Mouse (Mus musculus): Measurements from ENCODE around the gene Zbtb45. TPM values are rescaled to one million over a fixed set of nuclear protein-coding genes. Genes with fewer than 3 reads are reported as not detected.
A peak's percentile ranks its signal among the peaks of the same experiment; 100 is the strongest.

The Zbtb45 gene
- total RNA-seq, 2 experiments from 2014 or later, result 9.7 to 11.8 TPM

DNA sequence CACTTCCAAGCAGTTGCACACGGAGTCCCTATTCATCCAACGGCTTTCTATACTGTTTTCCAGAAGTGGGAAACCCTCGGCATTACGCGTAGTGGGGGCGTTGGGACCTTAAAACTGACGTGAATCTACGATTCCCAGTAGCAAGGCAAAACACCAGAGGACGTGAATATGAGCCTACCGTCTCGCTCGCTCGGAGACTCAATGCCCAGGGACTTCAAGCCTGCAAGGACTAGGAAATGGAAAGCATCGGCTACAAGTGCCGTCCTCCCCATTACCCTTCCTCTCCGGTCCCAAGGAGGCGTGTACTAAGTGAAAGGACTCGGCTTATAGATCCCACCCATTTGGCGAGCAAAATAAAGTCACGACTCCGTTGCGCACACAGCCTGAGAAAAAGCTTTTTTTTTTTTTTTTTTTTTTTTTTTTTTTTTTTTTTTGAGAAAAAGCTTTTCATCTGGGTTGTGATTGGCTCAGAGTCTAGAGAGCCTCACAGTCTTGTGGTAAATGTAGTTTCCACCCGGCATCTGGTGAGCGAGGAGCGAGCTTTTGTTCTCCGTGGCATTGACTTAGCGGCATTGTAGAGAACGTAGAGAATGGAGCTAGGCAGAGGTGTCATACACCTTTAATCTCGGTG lies 48.2 kb downstream of the Zbtb45 start:
- DNase-seq, result peak; percentile 63 to 66
- intact Hi-C loops (cut with DNase I), result loop anchor here (5.0 kb wide), 1 partner anchor 39 kb away; the partner anchor contains the start of gene Rps5

DNA sequence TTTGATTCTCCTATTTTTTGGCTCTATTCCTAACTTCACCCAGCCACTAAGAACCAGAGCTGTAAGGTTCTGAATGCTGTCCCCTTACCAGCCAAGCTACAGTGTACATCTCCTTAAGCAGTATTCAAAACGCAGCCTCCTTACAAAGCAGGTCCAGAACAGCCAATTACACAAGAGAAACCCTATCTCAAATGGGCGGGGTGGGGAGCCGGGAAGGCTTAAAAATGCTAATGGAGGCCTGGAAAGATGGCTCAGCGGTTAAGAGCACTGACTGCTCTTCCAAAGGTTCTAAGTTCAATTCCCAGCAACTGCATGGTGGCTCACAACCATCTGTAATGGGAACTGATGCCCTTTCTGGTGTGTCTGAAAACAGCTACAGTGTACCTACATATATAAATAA lies 50.1 kb downstream of the Zbtb45 start:
- intact Hi-C loops (cut with DNase I), result loop anchor here (5.0 kb wide), 1 partner anchor 37 kb away; the partner anchor contains the start of gene Rps5
- DNase-seq, result no peak

DNA sequence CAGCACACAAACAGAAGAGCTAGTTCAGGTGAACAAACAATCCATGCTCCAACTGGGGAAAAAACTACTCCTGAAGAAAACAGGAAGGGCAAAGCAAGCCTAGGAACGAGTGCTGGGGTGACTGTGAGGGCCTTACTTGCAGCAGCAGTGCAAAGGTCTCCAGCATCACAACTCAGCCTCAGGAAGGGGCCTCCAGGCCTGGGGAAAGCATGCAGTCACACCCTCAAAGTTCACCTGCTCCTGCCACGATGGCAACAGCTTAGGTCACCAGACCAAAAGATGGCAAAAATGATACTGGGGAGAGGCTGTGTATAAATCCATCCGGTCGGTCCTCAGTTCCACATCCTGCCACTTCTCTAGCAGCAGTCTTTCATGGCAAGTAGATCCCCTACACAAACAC lies 50.9 kb downstream of the Zbtb45 start:
- intact Hi-C loops (cut with DNase I), result no loop called here

DNA sequence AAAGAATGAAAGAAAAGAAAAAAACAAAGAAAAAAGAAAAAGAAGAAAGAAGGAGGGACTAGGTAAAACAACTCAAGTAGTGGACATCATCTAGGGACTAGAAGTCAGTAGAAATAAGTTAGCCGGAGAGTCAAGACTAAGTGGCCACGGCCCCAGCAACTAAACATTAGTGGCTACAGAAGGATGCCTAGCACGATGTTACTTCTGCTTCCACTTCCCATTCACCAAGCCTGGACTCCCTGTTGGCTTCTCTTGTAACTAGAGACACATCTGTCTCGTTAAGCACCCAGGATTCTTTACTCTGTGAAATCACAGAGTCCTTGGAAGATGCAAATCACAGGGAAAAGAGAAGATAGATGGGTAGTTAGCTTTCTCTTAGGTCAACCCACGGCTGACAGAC lies 52.3 kb downstream of the Zbtb45 start:
- no peak for DNase-seq
- intact Hi-C loops (cut with DNase I), result no loop called here

More for the DNA sequence above, 50.9 kb downstream of the Zbtb45 start:
- DNase-seq, result no peak

DNA sequence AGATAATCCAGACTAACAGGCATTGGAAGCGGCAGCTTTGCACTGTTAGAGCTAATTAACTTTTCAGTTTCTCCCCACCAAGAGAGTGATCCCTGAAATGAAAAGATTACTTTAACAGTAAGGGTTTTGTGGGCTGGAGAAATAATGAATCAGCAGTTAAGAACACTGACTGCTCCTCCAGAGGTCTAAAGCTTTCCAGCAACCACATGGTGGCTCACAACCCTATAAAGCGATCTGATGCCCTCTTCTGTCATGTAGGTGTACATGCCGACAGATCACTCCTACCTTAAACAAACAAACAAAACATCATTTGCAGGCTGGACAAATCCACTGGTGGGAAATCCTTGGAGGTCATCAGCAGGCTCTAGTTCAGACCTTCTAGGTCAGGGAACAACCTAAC lies 54.9 kb downstream of the Zbtb45 start:
- DNase-seq, result no peak
- intact Hi-C loops (cut with DNase I), result no loop called here

Other genes starting within 250 kb of the Zbtb45 start
- 1 to 10 TPM; 2.0 to 2.8 TPM for gene Zscan18, start 206.4 kb downstream of the Zbtb45 start, total RNA-seq (2021)
- gene Zfp329, start 191.2 kb downstream of the Zbtb45 start, total RNA-seq (2021), result 1 to 10 TPM; 7.5 to 9.2 TPM
- 10 to 100 TPM; 17.4 to 20.9 TPM for gene Zfp110, start 175.3 kb downstream of the Zbtb45 start, total RNA-seq (2021)
- 1 to 10 TPM; 3.6 to 4.8 TPM for gene Zfp128, start 128.9 kb downstream of the Zbtb45 start, total RNA-seq (2021)
- gene Zscan22, start 112.2 kb downstream of the Zbtb45 start, total RNA-seq (2021), result 1 to 10 TPM; 5.5 to 6.8 TPM
- 100 to 1,000 TPM; 740 to 748 TPM for gene Rps5, start 87.7 kb downstream of the Zbtb45 start, total RNA-seq (2021)
- under 1 TPM; 0.36 to 0.37 TPM for gene Rnf225, start 82.6 kb downstream of the Zbtb45 start, total RNA-seq (2021)
- gene Zfp324, start 44.2 kb downstream of the Zbtb45 start, total RNA-seq (2021), result 1 to 10 TPM; 4.0 to 7.4 TPM
- 1 to 10 TPM; 3.9 to 4.4 TPM for gene Zfp446, start 32.2 kb downstream of the Zbtb45 start, total RNA-seq (2021)
- not detected for gene Slc27a5, start 11.8 kb downstream of the Zbtb45 start, total RNA-seq (2021)
- 100 to 1,000 TPM; 148 to 165 TPM for gene Trim28, start 10.9 kb downstream of the Zbtb45 start, total RNA-seq (2021)
- 100 to 1,000 TPM; 137 to 143 TPM for gene Chmp2a, start 24.8 kb upstream of the Zbtb45 start, total RNA-seq (2021)
- gene Ube2m, start 28.2 kb upstream of the Zbtb45 start, total RNA-seq (2021), result 100 to 1,000 TPM; 185 to 188 TPM
- gene Mzf1, start 44.7 kb upstream of the Zbtb45 start, total RNA-seq (2021), result under 1 TPM; 0.72 to 0.92 TPM
- gene Vmn1r85, start 85.1 kb upstream of the Zbtb45 start, total RNA-seq (2021), result not detected
- not detected for gene Vmn1r86, start 109.9 kb upstream of the Zbtb45 start, total RNA-seq (2021)
- not detected for gene Vmn1r87, start 130.1 kb upstream of the Zbtb45 start, total RNA-seq (2021)
- under 1 TPM; 0.07 TPM for gene Vmn1r88, start 149.5 kb upstream of the Zbtb45 start, total RNA-seq (2021)
- gene Vmn1r89, start 203.0 kb upstream of the Zbtb45 start, total RNA-seq (2021), result not detected